Mouse (Mus musculus) testis, adult 2 months (tissue): ENCODE data around the gene Ghrl. TPM values are rescaled to one million over a fixed set of nuclear protein-coding genes. Genes with fewer than 3 reads are reported as not detected.
A peak's percentile ranks its signal among the peaks of the same experiment; 100 is the strongest.
"Not testable (repeated sequence)": the region's sequence is repeated elsewhere in the genome, so short reads cannot be mapped to it uniquely, and the experiment has no call there.

Source experiments
- H3K27ac ChIP-seq: fragments of 200-500 bp; 2 replicates; pipeline ENCODE4 v1.5.1; 2012; ENCODE audit warnings: low read depth, low read length; ENCODE audit not compliant: control insufficient read depth, insufficient read depth
- H3K27me3 ChIP-seq: fragments of 200-500 bp; 2 replicates; pipeline ENCODE4 v1.6.1; 2012; ENCODE audit warnings: mild to moderate bottlenecking, low read length, moderate library complexity; ENCODE audit not compliant: control insufficient read depth, insufficient read depth
- H3K36me3 ChIP-seq: fragments of 200-500 bp; 2 replicates; pipeline ENCODE4 v1.6.1; 2012; ENCODE audit warnings: mild to moderate bottlenecking, low read length; ENCODE audit not compliant: control insufficient read depth, insufficient read depth
- H3K4me1 ChIP-seq: fragments of 200-500 bp; 2 replicates; pipeline ENCODE4 v1.6.1; 2012; ENCODE audit warnings: low read length; ENCODE audit not compliant: control insufficient read depth, insufficient read depth
- H3K4me3 ChIP-seq: fragments of 200-500 bp; 2 replicates; pipeline ENCODE4 v1.5.1; 2012; ENCODE audit warnings: low read depth, mild to moderate bottlenecking, low read length, moderate library complexity, mixed read lengths; ENCODE audit not compliant: control insufficient read depth
- CTCF ChIP-seq: fragments of 200-500 bp; IDR thresholded peaks from 2 replicates; pipeline ENCODE4 v1.5.1; 2012; ENCODE audit warnings: low read depth, mild to moderate bottlenecking, inconsistent platforms, low read length, moderate library complexity; ENCODE audit not compliant: control insufficient read depth, insufficient read depth, insufficient replicate concordance
- POLR2A ChIP-seq: fragments of 200-500 bp; IDR thresholded peaks from 2 replicates; pipeline ENCODE4 v1.6.1; 2012; ENCODE audit warnings: low read depth, mild to moderate bottlenecking, inconsistent platforms, low read length, moderate library complexity; ENCODE audit not compliant: control insufficient read depth
- polyA plus RNA-seq: library from polyadenylated mRNA; depleted of rRNA; stranded (reverse); fragments of >200 nt; gene quantifications from 2 replicates; pipeline ENCODE4 v1.2.3, GENCODE M21; 2012

The Ghrl gene
- polyA plus RNA-seq, 1 experiment: 108 TPM

GRCm38 (mm10) chr6:113721061-113721460 is 1.4 kb upstream of the Ghrl start:
- H3K27ac ChIP-seq: no peak overlapping the region
- no peaks in the 10 kb centered on the region for H3K4me1 ChIP-seq
- TF ChIP-seq POLR2A: no peak
- TF ChIP-seq CTCF: no peak
- no peaks in the 10 kb centered on the region for H3K27me3 ChIP-seq
- H3K4me3 ChIP-seq: no peak overlapping the region
- no peaks in the 10 kb centered on the region; the same call in 1 of the 2 replicates for H3K36me3 ChIP-seq

- H3K27me3 ChIP-seq: no peaks in the 10 kb centered on the region
- H3K4me1 ChIP-seq: no peaks in the 10 kb centered on the region
- TF ChIP-seq CTCF (no peak), POLR2A (no peak)
- H3K36me3 ChIP-seq: peaks cover 3% of the 10 kb centered on the region; the same call in 1 of the 2 replicates
- H3K4me3 ChIP-seq: peak overlapping the region; percentile 84
- H3K27ac ChIP-seq: peak overlapping the region; percentile 5; the same call in 1 of the 2 replicates
Observed at GRCm38 (mm10) chr6:113717541-113717940, 2.1 kb downstream of the Ghrl start.

GRCm38 (mm10) chr6:113714797-113715196 is 4.9 kb downstream of the Ghrl start:
- no peaks in the 10 kb centered on the region for H3K27me3 ChIP-seq
- H3K4me1 ChIP-seq: no peaks in the 10 kb centered on the region
- no peak overlapping the region for H3K4me3 ChIP-seq
- TF ChIP-seq POLR2A: no peak
- TF ChIP-seq CTCF: no peak
- H3K27ac ChIP-seq: no peak overlapping the region
- H3K36me3 ChIP-seq: peaks cover 4% of the 10 kb centered on the region

- H3K27me3 ChIP-seq: no peaks in the 10 kb centered on the region
- H3K36me3 ChIP-seq: peaks cover 4% of the 10 kb centered on the region
- TF ChIP-seq POLR2A (no peak), CTCF (no peak)
- H3K4me3 ChIP-seq: no peak overlapping the region
- no peaks in the 10 kb centered on the region for H3K4me1 ChIP-seq
- no peak overlapping the region; the same call in 1 of the 2 replicates for H3K27ac ChIP-seq
Observed at GRCm38 (mm10) chr6:113714276-113714675, 5.4 kb downstream of the Ghrl start.

GRCm38 (mm10) chr6:113713389-113713788 is 6.3 kb downstream of the Ghrl start:
- H3K4me1 ChIP-seq, H3K27me3 ChIP-seq, H3K27ac ChIP-seq, H3K36me3 ChIP-seq, H3K4me3 ChIP-seq: not testable (repeated sequence)

GRCm38 (mm10) chr6:113712718-113713117 is 7.0 kb downstream of the Ghrl start:
- H3K27ac ChIP-seq: no peak overlapping the region
- TF ChIP-seq CTCF (no peak), POLR2A (no peak)
- H3K36me3 ChIP-seq: peaks cover 6% of the 10 kb centered on the region
- no peaks in the 10 kb centered on the region for H3K27me3 ChIP-seq
- H3K4me3 ChIP-seq: no peak overlapping the region
- H3K4me1 ChIP-seq: no peaks in the 10 kb centered on the region

- Histone ChIP-seq H3K27ac (peak overlapping the region; percentile 97), H3K4me3 (peak overlapping the region; percentile 89), H3K4me1 (peaks cover 13% of the 10 kb centered on the region), H3K36me3 (peaks cover 2% of the 10 kb centered on the region; the same call in 1 of the 2 replicates), H3K27me3 (no peaks in the 10 kb centered on the region)
- TF ChIP-seq POLR2A (no peak; the same call in 1 of the 2 replicates), CTCF (no peak)
Observed at GRCm38 (mm10) chr6:113697222-113698205, 22.2 kb downstream of the Ghrl start.
